Mouse (Mus musculus): ENCODE measurements around the gene Cdc5l.
A peak's percentile ranks its signal among the peaks of the same experiment; 100 is the strongest.
"Not testable (repeated sequence)": the region's sequence is repeated elsewhere in the genome, so short reads cannot be mapped to it uniquely, and the experiment has no call there.

The Cdc5l gene

GRCm38 (mm10) chr17:45445923-45446322, 12.4 kb upstream of the Cdc5l start:
- DNase-seq (ENCODE audit: low read depth, low spot score) = no peak

GRCm38 (mm10) chr17:45434262-45434590, 689 bp upstream of the Cdc5l start:
- DNase-seq (ENCODE audit: low read depth, low spot score) = no peak

- no peak for DNase-seq (ENCODE audit: low read depth, low spot score)
These were observed 685 bp downstream of the Cdc5l start for GRCm38 (mm10) chr17:45432706-45433398.

GRCm38 (mm10) chr17:45432007-45432406, 1.5 kb downstream of the Cdc5l start:
- DNase-seq (ENCODE audit: low read depth, low spot score) = no peak

GRCm38 (mm10) chr17:45417387-45417786, 16.1 kb downstream of the Cdc5l start:
- DNase-seq (ENCODE audit: low read depth, low spot score) = no peak

- not testable (repeated sequence) for DNase-seq (ENCODE audit: low read depth, low spot score)
These were observed 21.9 kb downstream of the Cdc5l start for GRCm38 (mm10) chr17:45411617-45412016.

GRCm38 (mm10) chr17:45408719-45409118, 24.8 kb downstream of the Cdc5l start:
- DNase-seq (ENCODE audit: low read depth, low spot score) = no peak

GRCm38 (mm10) chr17:45406281-45406680, 27.3 kb downstream of the Cdc5l start:
- DNase-seq (ENCODE audit: low read depth, low spot score) = peak; percentile 24

- DNase-seq (ENCODE audit: low read depth, low spot score) = peak; percentile 16
These were observed 30.3 kb downstream of the Cdc5l start for GRCm38 (mm10) chr17:45403207-45403606.

GRCm38 (mm10) chr17:45402601-45403000, 30.9 kb downstream of the Cdc5l start:
- DNase-seq (ENCODE audit: low read depth, low spot score) = no peak

- DNase-seq (ENCODE audit: low read depth, low spot score) = no peak
These were observed 31.4 kb downstream of the Cdc5l start for GRCm38 (mm10) chr17:45402126-45402525.

GRCm38 (mm10) chr17:45401126-45401905, 32.2 kb downstream of the Cdc5l start:
- no peak for DNase-seq (ENCODE audit: low read depth, low spot score)

GRCm38 (mm10) chr17:45398021-45398420, 35.5 kb downstream of the Cdc5l start:
- no peak for DNase-seq (ENCODE audit: low read depth, low spot score)

GRCm38 (mm10) chr17:45397541-45397940, 36.0 kb downstream of the Cdc5l start:
- DNase-seq (ENCODE audit: low read depth, low spot score) = no peak

GRCm38 (mm10) chr17:45394612-45395011, 38.9 kb downstream of the Cdc5l start:
- no peak for DNase-seq (ENCODE audit: low read depth, low spot score)

- no peak for DNase-seq (ENCODE audit: low read depth, low spot score)
These were observed 39.8 kb downstream of the Cdc5l start for GRCm38 (mm10) chr17:45393765-45394164.

GRCm38 (mm10) chr17:45389896-45390295, 43.6 kb downstream of the Cdc5l start:
- no peak for DNase-seq (ENCODE audit: low read depth, low spot score)

GRCm38 (mm10) chr17:45386986-45387385, 46.6 kb downstream of the Cdc5l start:
- no peak for DNase-seq (ENCODE audit: low read depth, low spot score)

GRCm38 (mm10) chr17:45383305-45383704, 50.2 kb downstream of the Cdc5l start:
- no peak for DNase-seq (ENCODE audit: low read depth, low spot score)

GRCm38 (mm10) chr17:45379271-45379784, 54.2 kb downstream of the Cdc5l start:
- no peak for DNase-seq (ENCODE audit: low read depth, low spot score)

- DNase-seq (ENCODE audit: low read depth, low spot score) = no peak
These were observed 56.2 kb downstream of the Cdc5l start for GRCm38 (mm10) chr17:45377323-45377722.

- DNase-seq (ENCODE audit: low read depth, low spot score) = peak; percentile 33
These were observed 59.4 kb downstream of the Cdc5l start for GRCm38 (mm10) chr17:45373987-45374608.

Data from WW6 (cell line).